Mouse (Mus musculus): ENCODE results near the gene Fmnl1.
A peak's percentile ranks its signal among the peaks of the same experiment; 100 is the strongest.

The Fmnl1 gene

GRCm38 (mm10) chr11:103223444-103223843 lies 52.5 kb downstream of the Fmnl1 start:
- no peak for DNase-seq

- DNase-seq: no peak
Measured at GRCm38 (mm10) chr11:103223951-103224456, 53.1 kb downstream of the Fmnl1 start.

GRCm38 (mm10) chr11:103229608-103230007 lies 58.7 kb downstream of the Fmnl1 start:
- no peak for DNase-seq

GRCm38 (mm10) chr11:103230626-103231025 lies 59.7 kb downstream of the Fmnl1 start:
- DNase-seq: no peak

GRCm38 (mm10) chr11:103231367-103231766 lies 60.5 kb downstream of the Fmnl1 start:
- no peak for DNase-seq

GRCm38 (mm10) chr11:103232966-103233365 lies 62.1 kb downstream of the Fmnl1 start:
- DNase-seq: peak; percentile 82 to 86

- DNase-seq: no peak
Measured at GRCm38 (mm10) chr11:103234447-103234846, 63.5 kb downstream of the Fmnl1 start.

GRCm38 (mm10) chr11:103235702-103236101 lies 64.8 kb downstream of the Fmnl1 start:
- DNase-seq: peak; percentile 37 to 41

- DNase-seq: no peak
Measured at GRCm38 (mm10) chr11:103236431-103236830, 65.5 kb downstream of the Fmnl1 start.

GRCm38 (mm10) chr11:103236903-103237302 lies 66.0 kb downstream of the Fmnl1 start:
- DNase-seq: peak in 1 of 2 experiments; percentile 26

GRCm38 (mm10) chr11:103237757-103238156 lies 66.8 kb downstream of the Fmnl1 start:
- DNase-seq: no peak

- peak in 1 of 2 experiments; percentile 54 for DNase-seq
Measured at GRCm38 (mm10) chr11:103240740-103241139, 69.8 kb downstream of the Fmnl1 start.

GRCm38 (mm10) chr11:103244856-103245255 lies 73.9 kb downstream of the Fmnl1 start:
- DNase-seq: no peak

GRCm38 (mm10) chr11:103246081-103246730 lies 75.3 kb downstream of the Fmnl1 start:
- DNase-seq: peak; percentile 59 to 67

GRCm38 (mm10) chr11:103246731-103247290 lies 75.9 kb downstream of the Fmnl1 start:
- no peak for DNase-seq

GRCm38 (mm10) chr11:103247504-103248177 lies 76.7 kb downstream of the Fmnl1 start:
- DNase-seq: peak; percentile 92 to 94
